Mouse (Mus musculus): Measurements from ENCODE around the gene Cdsn.

Gene Cdsn

GRCm38 (mm10) chr17:35570836-35571235, 18.9 kb downstream of the Cdsn start:
- no peak for DNase-seq (ENCODE audit: low spot score)

- no peak for DNase-seq (ENCODE audit: low spot score)
These were observed 19.5 kb downstream of the Cdsn start for GRCm38 (mm10) chr17:35571477-35571876.

GRCm38 (mm10) chr17:35578211-35578610, 26.3 kb downstream of the Cdsn start:
- peak; percentile 63 for DNase-seq (ENCODE audit: low spot score)

GRCm38 (mm10) chr17:35582900-35583299, 31.0 kb downstream of the Cdsn start:
- DNase-seq (ENCODE audit: low spot score) = no peak

- DNase-seq (ENCODE audit: low spot score) = peak; percentile 72
These were observed 32.5 kb downstream of the Cdsn start for GRCm38 (mm10) chr17:35584330-35584937.

GRCm38 (mm10) chr17:35587291-35587690, 35.4 kb downstream of the Cdsn start:
- no peak for DNase-seq (ENCODE audit: low spot score)

GRCm38 (mm10) chr17:35588387-35588786, 36.5 kb downstream of the Cdsn start:
- no peak for DNase-seq (ENCODE audit: low spot score)

- peak; percentile 67 for DNase-seq (ENCODE audit: low spot score)
These were observed 38.7 kb downstream of the Cdsn start for GRCm38 (mm10) chr17:35590410-35591218.

- no peak for DNase-seq (ENCODE audit: low spot score)
These were observed 39.3 kb downstream of the Cdsn start for GRCm38 (mm10) chr17:35591219-35591578.

GRCm38 (mm10) chr17:35591731-35592130, 39.8 kb downstream of the Cdsn start:
- no peak for DNase-seq (ENCODE audit: low spot score)

- DNase-seq (ENCODE audit: low spot score) = no peak
These were observed 40.2 kb downstream of the Cdsn start for GRCm38 (mm10) chr17:35592131-35592530.

- no peak for DNase-seq (ENCODE audit: low spot score)
These were observed 41.9 kb downstream of the Cdsn start for GRCm38 (mm10) chr17:35593786-35594185.

- DNase-seq (ENCODE audit: low spot score) = no peak
These were observed 42.5 kb downstream of the Cdsn start for GRCm38 (mm10) chr17:35594456-35594855.

GRCm38 (mm10) chr17:35597399-35597798, 45.5 kb downstream of the Cdsn start:
- no peak for DNase-seq (ENCODE audit: low spot score)

GRCm38 (mm10) chr17:35601249-35601648, 49.3 kb downstream of the Cdsn start, which contains the start of gene Sfta2:
Gene Sfta2 (plus strand): TSS chr17:35601549.
- no peak for DNase-seq (ENCODE audit: low spot score)

- no peak for DNase-seq (ENCODE audit: low spot score)
These were observed 49.9 kb downstream of the Cdsn start for GRCm38 (mm10) chr17:35601736-35602354.
